Mouse (Mus musculus) heart, postnatal 0 days (tissue): ENCODE data around the gene Gm10638. TPM values are rescaled to one million over a fixed set of nuclear protein-coding genes. Genes with fewer than 3 reads are reported as not detected.

Source experiments
- ATAC-seq: fragments of 200-750 bp; cut with Nextera tagmentation; 2 replicates; pipeline ENCODE4 v1.8.0; 2017; ENCODE audit warnings: low read depth, moderate number of reproducible peaks, moderate library complexity; ENCODE audit not compliant: insufficient read depth
- DNase-seq: peaks from one replicate; pipeline ENCODE4 v3.0.0-alpha.2; 2016; ENCODE audit warnings: low spot score
- H3K27ac ChIP-seq: fragments of 300-500 bp; sonication (generic); 2 replicates; pipeline ENCODE4 v1.5.1; 2014; ENCODE audit warnings: low read depth, mild to moderate bottlenecking
- H3K27me3 ChIP-seq: fragments of 300-500 bp; sonication (generic); 2 replicates; pipeline ENCODE4 v1.6.1; 2014; ENCODE audit warnings: low read length, mixed read lengths; ENCODE audit not compliant: control insufficient read depth, insufficient read depth
- H3K36me3 ChIP-seq: fragments of 300-500 bp; sonication (generic); replicated peaks from 2 replicates; pipeline ENCODE4 v1.6.1; 2014; ENCODE audit warnings: low read length, mixed read lengths; ENCODE audit not compliant: control insufficient read depth, insufficient read depth
- H3K4me1 ChIP-seq: fragments of 300-500 bp; sonication (generic); 2 replicates; pipeline ENCODE4 v1.6.1; 2014; ENCODE audit warnings: antibody characterized with exemption; ENCODE audit not compliant: control insufficient read depth, insufficient read depth
- H3K4me2 ChIP-seq: fragments of 300-500 bp; sonication (generic); 2 replicates; pipeline ENCODE4 v1.6.1; 2014; ENCODE audit warnings: low read depth, mild to moderate bottlenecking, low read length, moderate library complexity
- H3K4me3 ChIP-seq: fragments of 300-500 bp; sonication (generic); 2 replicates; pipeline ENCODE4 v1.5.1; 2014; ENCODE audit warnings: low read depth, low read length
- H3K9ac ChIP-seq: fragments of 300-500 bp; sonication (generic); replicated peaks from 2 replicates; pipeline ENCODE4 v1.6.1; 2014; ENCODE audit warnings: low read depth, low read length, mixed read lengths
- H3K9me3 ChIP-seq: fragments of 300-500 bp; sonication (generic); replicated peaks from 2 replicates; pipeline ENCODE4 v1.6.1; 2016; ENCODE audit warnings: low read length; ENCODE audit not compliant: control insufficient read depth
- CTCF ChIP-seq: IDR thresholded peaks from 2 replicates; pipeline ENCODE4 v1.5.1; 2016; ENCODE audit warnings: antibody characterized with exemption, control low read depth, low read depth
- EP300 ChIP-seq: IDR thresholded peaks from 2 replicates; pipeline ENCODE4 v1.6.1; 2016; ENCODE audit warnings: antibody characterized with exemption, low read depth
- WGBS: fragments of 180-500 bp; shearing (Covaris S2); extraction: QIAGEN DNeasy Blood & Tissue Kit; methylation state at CpG from one replicate; pipeline ENCODE4 v1.1.7; 2014; 5-methylcytosine and 5-hydroxymethylcytosine counted together
- polyA plus RNA-seq: library from polyadenylated mRNA; unstranded; fragments of >200 nt; fragmentation: Nextera tagmentation; extraction: Ambion mirVana; gene quantifications from 2 replicates; pipeline ENCODE4 v1.2.1, GENCODE M21; 2015
- total RNA-seq: library from RNA; depleted of rRNA; stranded (reverse); fragments of >200 nt; gene quantifications from 2 replicates; pipeline ENCODE4 v1.2.3, GENCODE M21; 2014; ENCODE audit warnings: low replicate concordance

Gene Gm10638
- total and polyA plus RNA-seq, 2 experiments from 2014 or later: 4.6 TPM; not detected in 1

DNA sequence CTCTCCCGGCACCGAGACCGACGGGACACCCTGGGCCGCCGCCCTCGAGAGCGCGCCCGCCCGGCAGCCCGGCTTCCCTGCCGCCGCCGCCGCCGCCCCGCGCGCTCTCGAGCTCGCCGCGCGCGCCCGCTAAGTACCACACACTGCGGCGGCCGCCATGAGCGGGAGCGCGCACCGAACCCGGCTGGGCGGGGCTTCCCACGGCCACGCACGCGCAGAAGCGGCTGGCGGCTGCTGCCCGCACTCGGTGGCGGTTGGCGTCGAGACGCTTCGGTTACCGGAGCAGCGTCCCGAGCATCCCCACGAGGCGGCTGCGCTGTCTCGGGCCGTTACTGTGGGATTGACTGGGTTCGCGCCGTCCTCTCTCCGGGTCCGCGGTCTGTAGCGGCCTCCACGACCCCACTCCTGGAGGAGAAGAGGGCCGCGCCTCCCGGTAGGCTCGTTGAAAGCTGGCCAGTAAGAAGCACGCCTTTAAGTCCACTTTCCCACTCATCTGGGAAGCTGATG, 489 bp downstream of the Gm10638 start:
- Histone ChIP-seq H3K4me1 (peaks cover 41% of the 10 kb centered on the region), H3K9ac (peak overlapping the region; percentile 97), H3K4me3 (peak overlapping the region; percentile 86), H3K27ac (peak overlapping the region; percentile 95), H3K9me3 (no peaks in the 10 kb centered on the region), H3K4me2 (peak overlapping the region; percentile 84), H3K27me3 (no peaks in the 10 kb centered on the region), H3K36me3 (no peaks in the 10 kb centered on the region)
- ATAC-seq: peak; percentile 89
- TF ChIP-seq CTCF (no peak), EP300 (no peak)
- WGBS: under 1% methylated on average over 28 of the region's 70 CpGs
- DNase-seq: peak; percentile 78

GRCm38 (mm10) chr8:86746511-86746910, 1.0 kb downstream of the Gm10638 start:
- Histone ChIP-seq H3K9ac (peak overlapping the region; percentile 97), H3K9me3 (no peaks in the 10 kb centered on the region), H3K27me3 (no peaks in the 10 kb centered on the region), H3K4me3 (peak overlapping the region; percentile 86), H3K36me3 (no peaks in the 10 kb centered on the region), H3K4me2 (peak overlapping the region; percentile 84), H3K4me1 (peaks cover 36% of the 10 kb centered on the region), H3K27ac (peak overlapping the region; percentile 95; the same call in 1 of the 2 replicates)
- WGBS: 2% methylated on average over 11 of the region's 11 CpGs
- DNase-seq (no peak), ATAC-seq (peak; percentile 7; the same call in 1 of the 2 replicates)
- no peak for TF ChIP-seq CTCF
- TF ChIP-seq EP300: no peak

- Histone ChIP-seq H3K27me3 (no peaks in the 10 kb centered on the region), H3K4me2 (no peak overlapping the region), H3K9me3 (no peaks in the 10 kb centered on the region), H3K4me3 (no peak overlapping the region), H3K36me3 (no peaks in the 10 kb centered on the region), H3K4me1 (peaks cover 8% of the 10 kb centered on the region; the same call in 1 of the 2 replicates), H3K27ac (no peak overlapping the region), H3K9ac (no peak overlapping the region)
- TF ChIP-seq EP300: no peak
- no peak for TF ChIP-seq CTCF
- 35% methylated on average over 2 of the region's 2 CpGs for WGBS
- no peak for ATAC-seq
- no peak for DNase-seq
Measured at GRCm38 (mm10) chr8:86749842-86750241, 4.3 kb downstream of the Gm10638 start.

- 0 out of 2 replicates have a peak, but pooled peaks cover 6% of the 10 kb centered on the region for H3K4me1 ChIP-seq
- no peak overlapping the region for H3K9ac ChIP-seq
- H3K27me3 ChIP-seq: no peaks in the 10 kb centered on the region
- H3K36me3 ChIP-seq: no peaks in the 10 kb centered on the region
- H3K4me2 ChIP-seq: peak overlapping the region; percentile 27
- ATAC-seq (peak; percentile 33; the same call in 1 of the 2 replicates), DNase-seq (no peak)
- no peak overlapping the region for H3K4me3 ChIP-seq
- no peaks in the 10 kb centered on the region for H3K9me3 ChIP-seq
- peak overlapping the region; percentile 21; the same call in 1 of the 2 replicates for H3K27ac ChIP-seq
- 34% methylated on average over 23 of the region's 23 CpGs for WGBS
- TF ChIP-seq EP300 (0 out of 2 replicates have a peak, but pooled peaks have one; percentile 52), CTCF (no peak)
Measured at GRCm38 (mm10) chr8:86756948-86757733, 11.6 kb downstream of the Gm10638 start.

DNA sequence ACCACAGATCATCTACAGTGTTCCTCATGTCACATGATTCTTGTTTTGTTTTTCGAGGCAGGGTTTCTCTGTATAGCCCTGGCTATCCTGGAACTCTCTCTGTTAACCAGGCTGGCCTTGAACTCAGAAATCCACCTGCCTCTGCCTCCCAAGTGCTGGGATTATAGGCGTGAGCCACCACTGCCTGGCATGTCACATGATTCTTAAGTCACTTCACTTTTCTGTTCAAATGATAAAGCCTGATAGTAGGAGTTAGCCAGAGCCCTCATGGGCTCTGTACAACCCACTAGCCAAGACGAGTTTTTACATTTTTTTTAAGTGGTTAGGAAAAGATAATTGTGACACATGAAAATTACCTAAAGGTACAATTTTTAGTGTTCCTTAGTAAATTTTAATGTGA, 13.2 kb downstream of the Gm10638 start:
- 72% methylated on average over 3 of the region's 3 CpGs for WGBS
- 0 out of 2 replicates have a peak, but pooled peaks cover 6% of the 10 kb centered on the region for H3K4me1 ChIP-seq

More for the DNA sequence above, 13.2 kb downstream of the Gm10638 start:
- Histone ChIP-seq H3K9ac (no peak overlapping the region), H3K27me3 (no peaks in the 10 kb centered on the region), H3K36me3 (no peaks in the 10 kb centered on the region), H3K4me2 (no peak overlapping the region), H3K4me3 (no peak overlapping the region), H3K9me3 (no peaks in the 10 kb centered on the region), H3K27ac (no peak overlapping the region)
- DNase-seq: no peak
- no peak for TF ChIP-seq EP300
- TF ChIP-seq CTCF: no peak
- no peak for ATAC-seq
